Mouse (Mus musculus): ENCODE data around the gene Elmo2. TPM values are rescaled to one million over a fixed set of nuclear protein-coding genes. Genes with fewer than 3 reads are reported as not detected.

Gene Elmo2
- total RNA-seq, 2 experiments from 2014 or later, result 21.6 to 24.5 TPM

- no peak for DNase-seq (ENCODE audit: low spot score in 2 of 2)
Observed at GRCm38 (mm10) chr2:165263861-165264260, 62.4 kb downstream of the Elmo2 start.

GRCm38 (mm10) chr2:165262274-165262990 is 63.8 kb downstream of the Elmo2 start:
- DNase-seq (ENCODE audit: low spot score in 2 of 2), result no peak

- no peak for DNase-seq (ENCODE audit: low spot score in 2 of 2)
Observed at GRCm38 (mm10) chr2:165259859-165260258, 66.4 kb downstream of the Elmo2 start.

GRCm38 (mm10) chr2:165258321-165258720 is 68.0 kb downstream of the Elmo2 start:
- DNase-seq (ENCODE audit: low spot score in 2 of 2), result no peak

GRCm38 (mm10) chr2:165257151-165257834 is 69.0 kb downstream of the Elmo2 start:
- no peak for DNase-seq (ENCODE audit: low spot score in 2 of 2)

- no peak for DNase-seq (ENCODE audit: low spot score in 2 of 2)
Observed at GRCm38 (mm10) chr2:165256213-165256612, 70.1 kb downstream of the Elmo2 start.

- no peak for DNase-seq (ENCODE audit: low spot score in 2 of 2)
Observed at GRCm38 (mm10) chr2:165253867-165254266, 72.4 kb downstream of the Elmo2 start.

GRCm38 (mm10) chr2:165253269-165253668 is 73.0 kb downstream of the Elmo2 start:
- no peak for DNase-seq (ENCODE audit: low spot score in 2 of 2)

GRCm38 (mm10) chr2:165252801-165253200 is 73.5 kb downstream of the Elmo2 start:
- DNase-seq (ENCODE audit: low spot score in 2 of 2), result no peak

GRCm38 (mm10) chr2:165252381-165252780 is 73.9 kb downstream of the Elmo2 start:
- DNase-seq (ENCODE audit: low spot score in 2 of 2), result no peak

GRCm38 (mm10) chr2:165250903-165251302 is 75.4 kb downstream of the Elmo2 start:
- no peak for DNase-seq (ENCODE audit: low spot score in 2 of 2)

- no peak for DNase-seq (ENCODE audit: low spot score in 2 of 2)
Observed at GRCm38 (mm10) chr2:165248967-165249366, 77.3 kb downstream of the Elmo2 start.

- no peak for DNase-seq (ENCODE audit: low spot score in 2 of 2)
Observed at GRCm38 (mm10) chr2:165246349-165246748, 79.9 kb downstream of the Elmo2 start.

GRCm38 (mm10) chr2:165243122-165243720 is 83.1 kb downstream of the Elmo2 start:
- DNase-seq (ENCODE audit: low spot score in 2 of 2), result no peak

GRCm38 (mm10) chr2:165242575-165242974 is 83.7 kb downstream of the Elmo2 start:
- DNase-seq (ENCODE audit: low spot score in 2 of 2), result no peak

- no peak for DNase-seq (ENCODE audit: low spot score in 2 of 2)
Observed at GRCm38 (mm10) chr2:165241786-165242185, 84.5 kb downstream of the Elmo2 start.

- no peak for DNase-seq (ENCODE audit: low spot score in 2 of 2)
Observed at GRCm38 (mm10) chr2:165240371-165240770, 85.9 kb downstream of the Elmo2 start.

GRCm38 (mm10) chr2:165239533-165240144 is 86.6 kb downstream of the Elmo2 start:
- DNase-seq (ENCODE audit: low spot score in 2 of 2), result no peak

- DNase-seq (ENCODE audit: low spot score in 2 of 2), result no peak
Observed at GRCm38 (mm10) chr2:165238416-165239145, 87.7 kb downstream of the Elmo2 start.

Data from adrenal gland, adult 18-20 months (tissue).